Mouse (Mus musculus): ENCODE results near the gene Mov10.
A peak's percentile ranks its signal among the peaks of the same experiment; 100 is the strongest.
"Not testable (repeated sequence)": the region's sequence is repeated elsewhere in the genome, so short reads cannot be mapped to it uniquely, and the experiment has no call there.

Mov10 gene

DNA sequence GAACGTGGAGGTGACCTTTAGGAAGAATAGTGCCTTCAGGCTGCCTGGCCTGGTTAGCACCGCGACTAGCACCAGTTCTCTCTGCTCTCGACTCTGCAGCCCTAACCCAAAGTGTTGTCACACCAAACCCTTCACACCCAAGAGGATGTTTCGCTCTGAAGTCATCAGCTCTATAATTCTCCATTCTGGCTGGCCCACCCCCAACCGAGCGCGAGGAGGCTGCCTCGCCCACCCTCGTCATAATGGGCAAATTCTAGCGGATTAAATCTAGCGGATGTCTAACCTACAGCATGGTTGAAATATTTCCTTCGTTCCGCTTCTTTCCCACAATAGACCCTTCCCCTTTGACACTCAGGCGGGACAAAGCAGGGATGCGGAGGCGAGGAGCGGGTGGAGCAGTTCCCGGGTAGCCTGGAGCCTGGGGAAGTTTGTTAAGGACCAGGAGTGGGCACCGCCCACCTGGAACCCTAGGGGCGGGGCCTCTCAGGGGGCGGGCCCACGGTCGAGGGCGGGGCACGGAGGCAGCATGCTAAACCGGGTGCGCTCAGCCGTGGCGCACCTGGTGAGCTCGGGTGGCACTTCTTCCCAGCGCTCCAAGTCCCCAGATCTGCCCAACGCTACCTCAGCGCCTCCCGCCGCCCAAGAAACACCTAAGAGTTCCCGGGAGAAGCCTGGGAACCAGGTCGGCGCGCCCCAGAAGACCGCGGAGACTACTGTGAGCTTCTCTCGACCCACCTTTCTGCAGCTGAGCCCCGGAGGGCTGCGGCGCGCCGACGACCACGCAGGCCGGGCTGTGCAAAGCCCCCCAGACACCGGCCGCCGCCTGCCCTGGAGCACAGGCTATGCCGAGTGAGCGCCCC is 37.6 kb downstream of the Mov10 start, which contains the start of gene Ppm1j:
TSS of gene Ppm1j (plus strand) at position 496 of the 860 bp plus-strand sequence.
- peak; percentile 58 for DNase-seq

DNA sequence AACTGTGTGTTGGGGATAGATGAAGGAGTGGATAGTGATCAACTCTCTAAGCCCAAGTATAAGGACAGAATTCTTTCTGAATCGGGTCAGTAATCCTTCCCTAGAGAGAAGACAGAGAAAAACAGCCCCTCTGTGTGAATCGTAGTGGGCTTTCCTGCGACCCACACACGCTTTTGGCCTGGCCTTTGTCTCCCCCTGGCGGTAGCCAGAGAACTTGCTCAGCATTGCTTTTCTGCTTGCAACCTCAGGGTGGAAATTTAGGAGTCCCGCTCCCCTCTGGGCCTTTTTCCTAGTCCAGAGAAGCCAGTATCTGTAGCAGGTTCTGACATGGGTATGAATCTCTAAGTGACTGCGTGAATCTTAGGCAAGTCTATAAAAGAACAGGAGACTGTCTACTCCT is 38.4 kb downstream of the Mov10 start:
- peak; percentile 74 for DNase-seq

- DNase-seq: peak; percentile 49
Observed at GRCm38 (mm10) chr3:104777342-104777741, 41.0 kb downstream of the Mov10 start.

DNA sequence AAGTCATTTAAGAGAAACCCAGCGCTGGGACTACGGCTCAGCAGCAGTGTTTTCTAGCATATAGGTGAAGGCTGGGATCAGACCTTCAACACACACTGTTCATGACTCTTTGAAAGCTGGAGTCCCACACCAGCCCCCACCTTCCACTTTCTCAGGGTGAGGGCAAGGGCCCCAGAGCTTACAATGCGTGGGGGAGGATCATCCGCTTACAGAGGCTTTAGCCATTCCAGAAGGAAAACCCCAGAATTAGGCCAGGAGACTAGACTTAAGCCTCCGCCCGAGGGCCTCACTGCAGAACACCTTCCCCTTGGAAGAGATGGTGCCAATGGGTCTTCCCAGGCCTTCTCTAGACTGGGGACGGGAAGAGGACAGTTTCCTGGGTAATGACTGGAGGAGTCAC is 45.1 kb downstream of the Mov10 start:
- no peak for DNase-seq

GRCm38 (mm10) chr3:104771460-104771859 is 46.9 kb downstream of the Mov10 start:
- DNase-seq: peak; percentile 34

GRCm38 (mm10) chr3:104770918-104771317 is 47.4 kb downstream of the Mov10 start:
- DNase-seq: no peak

DNA sequence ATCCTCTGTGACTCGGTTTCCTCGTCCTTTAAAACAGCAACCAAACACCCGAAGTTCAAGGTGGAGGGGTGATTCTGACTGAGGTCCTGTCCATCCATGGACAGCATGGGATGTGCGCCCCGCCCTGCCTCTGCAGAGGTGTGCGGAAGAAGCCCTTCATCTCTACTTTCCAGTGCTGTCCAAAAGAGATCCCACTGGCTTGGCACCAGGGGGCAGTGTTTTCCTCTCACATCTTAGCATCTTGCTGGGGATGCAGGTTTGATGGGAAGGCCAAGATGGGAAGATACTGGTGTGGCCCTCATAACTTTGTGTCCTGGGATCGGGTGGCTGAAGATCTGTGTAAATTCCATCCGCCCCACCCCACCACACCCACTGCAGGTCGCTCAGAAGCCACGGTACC is 48.3 kb downstream of the Mov10 start:
- DNase-seq: peak; percentile 43

DNA sequence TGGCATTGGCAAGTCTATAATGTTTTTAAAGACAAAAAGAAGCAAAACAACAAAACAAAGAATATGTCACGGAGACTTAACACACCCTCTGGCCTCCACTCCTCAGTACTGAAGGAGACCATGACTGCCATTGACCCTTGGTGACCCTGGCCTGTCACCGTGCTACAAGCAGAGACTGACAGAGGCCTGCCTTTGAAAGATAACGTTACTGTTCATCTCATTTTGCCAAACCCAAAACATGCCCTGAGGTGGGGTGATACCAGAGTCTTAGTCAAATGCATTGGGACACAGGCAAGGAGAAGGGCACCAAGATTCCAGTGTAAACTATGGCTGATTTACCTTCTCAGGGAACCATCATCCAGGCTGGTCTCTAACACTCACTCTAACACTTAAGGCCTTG is 49.2 kb downstream of the Mov10 start:
- DNase-seq: no peak

DNA sequence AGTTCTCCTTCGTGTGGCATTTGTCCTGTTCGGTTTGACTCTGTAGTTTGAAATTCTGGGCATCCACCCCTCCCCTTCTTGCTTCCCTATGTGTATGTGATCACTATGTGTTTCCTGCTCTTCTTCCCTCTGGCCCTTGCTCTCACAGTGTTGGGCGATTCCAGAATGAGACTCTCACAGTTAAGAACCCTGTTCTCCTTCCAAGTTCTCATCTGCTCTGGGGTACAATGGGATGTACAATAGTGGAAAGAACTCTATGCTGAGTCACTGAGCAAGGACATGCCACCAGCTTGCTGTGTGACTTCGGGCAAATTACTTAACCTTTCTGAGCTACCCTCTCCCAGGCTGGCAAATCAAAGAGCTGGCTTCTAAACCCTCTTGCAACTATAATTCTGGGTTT is 50.6 kb downstream of the Mov10 start:
- no peak for DNase-seq

- no peak for DNase-seq
Observed at GRCm38 (mm10) chr3:104767141-104767540, 51.2 kb downstream of the Mov10 start.

DNA sequence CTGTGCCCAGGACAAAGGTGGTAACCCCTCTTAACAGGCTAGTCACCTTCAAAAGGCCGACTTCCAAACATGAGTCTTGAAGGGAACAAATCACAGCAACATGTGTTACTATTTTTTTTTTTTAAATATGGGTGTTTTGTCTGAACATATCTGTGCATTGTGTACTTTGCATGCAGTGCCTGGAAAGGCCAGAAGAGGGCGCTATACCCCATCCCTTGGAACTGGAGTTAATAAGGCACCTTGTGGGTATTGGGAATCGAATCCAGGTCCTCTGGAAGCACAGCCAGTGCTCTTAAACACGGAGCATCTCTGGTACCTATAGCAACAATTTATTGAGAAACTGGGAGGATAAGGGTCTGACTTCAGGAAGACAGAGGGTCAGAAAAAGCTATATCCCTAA is 53.3 kb downstream of the Mov10 start:
- no peak for DNase-seq

GRCm38 (mm10) chr3:104762103-104762863 is 56.1 kb downstream of the Mov10 start:
- DNase-seq: not testable (repeated sequence)

- no peak for DNase-seq
Observed at GRCm38 (mm10) chr3:104758869-104759268, 59.5 kb downstream of the Mov10 start.

DNA sequence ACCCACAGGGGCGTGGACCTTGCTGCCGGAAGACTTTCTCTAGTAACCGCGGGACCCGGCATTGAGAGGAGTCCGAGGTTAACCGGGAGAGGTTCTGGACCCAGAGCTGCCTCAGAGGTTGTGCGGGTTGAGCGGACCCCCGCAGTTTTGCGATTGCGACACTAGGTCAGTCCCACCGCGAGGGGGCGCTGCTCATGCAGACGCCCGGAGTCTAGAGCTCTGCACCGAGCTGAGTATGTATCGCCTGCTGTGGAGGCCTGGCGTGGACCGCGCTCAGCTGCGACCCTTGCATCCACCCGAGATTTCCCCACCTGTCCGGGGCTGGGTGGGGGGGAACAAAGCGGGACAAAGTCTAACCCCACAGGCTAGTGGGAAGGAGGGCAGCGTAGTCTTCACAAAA is 60.0 kb downstream of the Mov10 start:
- DNase-seq: peak; percentile 65

DNA sequence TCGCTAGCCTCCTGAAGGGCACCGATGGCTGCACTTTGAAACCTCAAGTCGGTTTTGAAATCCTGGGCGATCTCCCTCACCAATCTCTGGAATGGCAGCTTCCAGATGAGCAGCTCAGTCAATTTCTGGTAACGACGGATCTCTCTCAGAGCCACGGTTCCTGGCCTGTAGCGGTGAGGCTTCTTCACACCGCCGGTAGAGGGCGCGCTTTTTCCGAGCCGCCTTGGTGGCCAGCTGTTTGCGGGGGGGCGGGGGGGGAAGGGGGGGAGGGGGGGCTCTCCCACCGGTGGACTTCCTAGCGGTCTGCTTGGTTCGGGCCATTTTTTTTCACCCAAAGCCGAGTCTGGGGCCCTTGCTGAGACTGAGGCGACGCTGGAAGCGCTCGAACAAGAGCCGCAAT is 65.5 kb downstream of the Mov10 start:
- peak; percentile 22 for DNase-seq

Measured in thymus, postnatal 25 days (tissue).